Mouse (Mus musculus) cerebellum, adult (tissue): ENCODE data around the gene Tamm41.

Experiments
- ATAC-seq: cut with Nextera tagmentation; 2 replicates; pipeline ENCODE4 v1.9.2; 2017; ENCODE audit warnings: mild to moderate bottlenecking, moderate library complexity, mixed read lengths; ENCODE audit not compliant: insufficient number of reproducible peaks, low FRiP score, low TSS enrichment

Tamm41 gene

DNA sequence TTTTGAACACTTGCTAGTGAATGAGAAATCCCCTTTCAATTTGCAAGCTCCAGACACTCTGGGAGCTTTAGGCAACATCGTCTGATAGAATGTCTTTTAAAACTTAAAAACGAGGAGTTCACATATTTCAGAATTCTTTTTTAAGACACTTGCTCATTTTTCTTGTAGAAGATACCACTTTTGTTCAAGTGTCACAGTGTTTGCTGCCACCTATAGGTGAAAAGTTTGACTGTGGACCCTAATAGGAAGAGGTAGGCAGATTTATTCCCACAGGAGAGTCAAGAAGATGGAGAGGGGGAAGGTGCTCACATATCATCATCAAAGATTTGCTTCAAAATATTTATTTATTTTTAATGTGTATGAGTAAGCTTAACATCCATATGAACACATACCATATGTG is 8.4 kb downstream of the Tamm41 start:
- no peak for ATAC-seq

DNA sequence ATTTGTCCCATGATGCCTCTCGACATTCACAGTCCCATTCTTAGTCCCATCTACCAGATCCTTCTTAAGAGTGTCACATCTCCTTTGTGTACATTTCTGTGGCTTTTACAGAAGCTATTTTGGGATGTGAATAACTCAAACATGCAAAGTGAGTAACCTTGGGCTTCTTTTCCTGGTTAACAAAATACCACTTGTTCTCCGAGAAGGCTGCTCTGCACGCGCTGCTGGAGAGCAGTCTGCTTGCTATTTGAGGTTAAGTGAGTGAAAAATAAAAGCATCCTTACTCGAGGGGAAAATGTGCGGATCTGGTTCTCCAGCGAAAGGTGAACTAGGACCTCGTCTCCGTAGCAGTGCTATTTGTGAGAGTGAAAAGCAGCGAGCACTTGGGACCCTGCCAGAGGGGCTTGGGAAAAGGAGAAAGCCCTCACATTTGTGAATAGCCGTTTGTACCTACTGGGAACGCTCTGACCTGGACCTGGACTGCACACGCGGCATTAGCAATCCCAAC is 10.1 kb downstream of the Tamm41 start:
- no peak for ATAC-seq

DNA sequence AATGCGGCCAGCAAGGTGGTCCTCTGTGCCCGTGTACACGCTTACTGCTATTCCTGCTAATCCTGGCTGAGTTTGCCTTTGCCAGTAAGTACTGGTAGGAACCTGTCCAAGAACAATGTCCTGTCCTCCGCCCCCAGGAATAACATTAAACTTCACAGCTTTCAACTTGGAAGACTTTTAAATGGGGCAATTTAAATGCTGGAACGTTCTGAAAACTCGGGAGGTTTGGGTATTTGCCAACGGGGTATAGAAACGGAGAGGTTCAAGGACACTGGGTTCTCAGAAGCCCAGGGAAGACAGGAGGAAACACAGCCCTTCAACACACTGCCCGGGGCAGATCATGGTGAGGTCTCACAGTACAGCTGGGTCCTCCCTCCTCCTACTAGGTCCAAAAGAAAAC is 14.8 kb downstream of the Tamm41 start:
- no peak for ATAC-seq

DNA sequence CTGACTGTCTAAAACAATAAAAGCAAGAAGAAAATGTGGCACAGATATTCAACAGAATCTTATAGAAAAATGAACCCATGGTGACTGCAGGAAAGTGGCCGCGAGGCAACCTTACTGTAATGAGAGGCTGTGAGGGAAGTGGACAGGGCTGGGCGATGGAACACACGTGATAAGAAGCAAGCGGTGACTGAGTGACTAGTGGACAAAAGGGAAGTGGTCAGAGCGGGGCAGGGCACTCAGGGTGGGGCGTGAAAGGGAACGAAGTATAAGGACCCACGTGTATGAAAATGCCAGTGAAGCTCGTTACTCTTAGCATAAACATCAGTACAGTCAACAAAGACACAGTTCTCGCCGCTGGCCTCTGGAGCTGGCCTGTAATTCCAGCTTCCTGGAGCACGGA is 22.2 kb downstream of the Tamm41 start:
- ATAC-seq: no peak

DNA sequence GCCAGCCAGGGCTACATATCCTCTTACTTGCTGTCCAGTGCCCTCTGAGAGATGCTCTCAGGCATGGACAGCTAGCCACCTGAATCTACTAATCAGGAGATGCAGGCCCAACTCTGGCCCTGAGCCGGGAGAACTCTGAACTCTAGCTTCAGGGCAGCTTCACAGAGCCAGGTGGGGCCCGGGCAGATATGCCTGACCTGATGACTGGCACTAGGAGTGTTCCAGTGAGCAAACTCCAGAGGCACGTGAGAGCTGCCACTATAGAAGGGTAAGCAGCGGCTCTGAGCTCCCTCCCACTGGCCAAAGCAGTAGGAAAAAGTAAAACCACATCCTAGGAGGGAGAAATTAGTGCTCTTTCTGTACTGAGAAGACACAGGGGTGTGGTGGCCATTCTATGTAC is 24.1 kb downstream of the Tamm41 start:
- ATAC-seq: no peak

DNA sequence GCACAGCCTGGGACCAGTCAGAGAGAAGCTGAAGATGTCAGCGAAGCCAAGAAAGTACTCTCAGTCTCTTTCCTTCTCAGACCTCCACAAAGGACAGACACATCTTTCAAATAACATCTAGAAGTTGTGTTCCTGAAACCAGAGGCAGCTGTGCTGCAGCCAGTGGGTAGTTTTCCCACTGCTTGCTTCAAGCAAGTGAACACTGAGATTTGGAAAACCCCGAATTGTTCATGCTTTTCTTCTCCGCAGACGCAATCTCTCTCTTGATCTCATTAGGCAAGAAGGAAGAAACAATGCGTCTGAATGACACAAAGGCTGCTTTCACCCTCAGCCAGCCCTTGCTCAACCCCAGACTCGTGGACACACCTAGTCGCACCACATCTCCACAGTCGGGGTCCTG is 25.9 kb downstream of the Tamm41 start:
- no peak for ATAC-seq

DNA sequence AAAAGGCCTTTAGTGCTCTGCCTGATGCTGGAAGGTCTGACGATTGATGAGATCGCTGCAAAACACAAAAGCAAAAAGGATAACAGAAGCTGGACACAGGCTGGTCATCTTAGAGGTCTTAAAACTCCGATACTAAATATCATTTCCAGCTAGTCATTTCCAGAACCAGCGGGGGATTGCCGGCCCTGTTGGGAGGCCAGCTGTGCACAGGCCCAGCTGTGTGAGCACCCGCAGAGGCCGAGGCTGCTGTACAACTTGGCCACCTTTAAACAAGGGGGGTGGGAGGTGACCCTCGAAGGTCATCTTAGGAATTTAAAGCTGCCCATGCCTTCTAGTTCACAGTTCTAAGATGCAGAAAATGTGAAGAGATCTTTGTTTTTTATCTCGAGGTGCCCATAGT is 26.9 kb downstream of the Tamm41 start:
- no peak for ATAC-seq

DNA sequence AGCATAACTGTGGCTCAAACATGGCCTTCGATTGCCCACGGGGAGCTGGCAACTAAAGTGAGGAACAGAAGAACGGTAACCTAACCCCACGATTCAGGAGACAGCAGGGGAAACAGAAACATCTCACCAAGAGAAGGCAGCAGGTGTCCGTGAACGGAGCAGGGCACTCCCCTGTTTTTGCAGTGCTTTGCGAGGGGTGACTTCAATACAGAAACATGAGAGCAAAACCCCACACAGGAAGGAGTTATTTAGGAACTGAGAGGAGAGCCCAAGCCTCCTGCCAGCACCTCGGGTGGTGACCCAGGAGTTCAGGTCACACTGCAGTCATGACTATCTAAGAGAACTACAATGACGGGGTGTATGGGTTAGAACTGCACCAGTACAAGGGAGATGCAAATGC is 27.4 kb downstream of the Tamm41 start:
- no peak for ATAC-seq

DNA sequence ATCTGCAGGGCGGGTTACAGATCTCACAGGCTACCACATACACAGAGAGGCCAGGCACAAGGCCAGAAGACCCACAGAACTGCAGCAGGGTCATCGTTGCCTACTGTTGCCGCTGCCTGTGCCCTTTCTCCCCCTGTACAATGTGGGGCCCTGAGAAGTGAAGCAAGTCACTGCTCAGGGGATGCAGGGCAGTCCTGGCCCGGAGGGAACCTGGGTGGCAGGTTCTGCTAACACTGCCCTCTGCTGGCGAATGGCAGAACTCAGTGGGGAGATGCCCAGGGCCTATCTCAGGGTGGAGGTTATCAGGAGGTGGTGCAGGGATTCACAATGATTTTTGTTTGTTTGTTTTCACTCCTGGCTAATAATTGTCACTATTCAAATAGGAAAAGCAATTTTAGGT is 29.9 kb downstream of the Tamm41 start:
- ATAC-seq: peak; percentile 57; the same call in 1 of the 2 replicates

DNA sequence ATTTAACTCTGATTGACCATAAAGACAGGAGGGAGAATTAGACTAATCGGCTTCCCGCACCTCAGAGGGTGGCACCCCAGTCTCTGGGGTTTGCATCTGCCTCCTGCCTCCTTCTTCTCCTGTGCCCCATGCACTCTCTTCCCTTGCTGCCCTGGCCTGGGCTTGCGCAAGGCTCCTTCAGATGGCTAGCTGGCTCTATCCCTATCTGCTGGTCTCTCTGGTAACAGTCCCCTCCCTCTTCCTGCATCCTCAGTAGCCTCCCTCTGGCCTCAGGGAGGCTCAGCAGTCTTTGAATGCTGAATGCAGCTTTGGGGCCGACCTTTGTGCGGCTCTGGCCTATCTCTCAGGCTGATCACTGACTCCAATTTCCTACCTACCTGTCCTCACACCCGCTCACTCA is 30.7 kb downstream of the Tamm41 start:
- ATAC-seq: no peak

DNA sequence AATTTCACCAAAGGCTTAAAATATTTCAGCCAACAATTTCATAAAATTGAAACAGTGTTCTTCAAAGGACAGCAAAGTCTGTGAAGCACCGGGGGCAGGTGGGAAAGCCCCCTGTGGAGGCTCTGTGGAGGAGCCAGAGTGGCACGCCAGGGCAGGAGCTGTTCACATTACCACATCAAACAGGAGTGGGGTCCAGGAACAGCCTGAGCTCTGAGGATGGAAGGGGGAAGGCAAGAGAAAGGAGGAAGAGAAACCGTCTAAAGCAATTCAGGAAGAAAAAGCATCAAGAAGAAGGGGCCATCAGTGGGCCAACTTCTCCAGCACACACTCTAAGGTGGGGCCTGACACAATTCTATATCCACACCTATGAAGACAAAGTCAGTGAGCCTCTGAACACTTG is 31.6 kb downstream of the Tamm41 start:
- no peak for ATAC-seq

DNA sequence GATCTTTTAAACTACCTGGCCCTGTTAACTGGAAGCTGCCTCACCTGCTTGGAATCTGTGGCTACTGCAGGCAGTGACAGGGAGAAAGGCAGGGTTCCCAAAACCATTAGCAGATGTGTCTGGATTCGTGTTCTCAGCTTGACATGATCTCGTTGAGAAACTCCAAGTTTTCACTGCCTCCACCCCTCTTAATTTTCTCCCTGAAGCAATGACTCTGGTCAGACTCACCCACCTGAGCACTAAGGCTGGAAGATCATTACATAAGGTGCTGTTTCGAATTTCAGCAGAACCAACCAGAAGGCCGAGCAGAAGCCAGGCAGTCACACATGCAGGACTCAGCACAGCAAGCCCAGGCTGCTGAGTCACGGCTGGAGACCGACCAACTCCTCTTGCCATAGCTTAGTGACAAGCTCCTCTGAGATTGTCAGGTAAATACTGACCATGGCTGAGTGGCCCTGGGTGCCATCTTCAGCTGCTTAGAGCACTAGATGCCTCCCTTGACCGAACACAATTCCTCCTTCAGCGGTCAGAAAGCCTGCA is 32.3 kb downstream of the Tamm41 start:
- peak; percentile 70 for ATAC-seq

DNA sequence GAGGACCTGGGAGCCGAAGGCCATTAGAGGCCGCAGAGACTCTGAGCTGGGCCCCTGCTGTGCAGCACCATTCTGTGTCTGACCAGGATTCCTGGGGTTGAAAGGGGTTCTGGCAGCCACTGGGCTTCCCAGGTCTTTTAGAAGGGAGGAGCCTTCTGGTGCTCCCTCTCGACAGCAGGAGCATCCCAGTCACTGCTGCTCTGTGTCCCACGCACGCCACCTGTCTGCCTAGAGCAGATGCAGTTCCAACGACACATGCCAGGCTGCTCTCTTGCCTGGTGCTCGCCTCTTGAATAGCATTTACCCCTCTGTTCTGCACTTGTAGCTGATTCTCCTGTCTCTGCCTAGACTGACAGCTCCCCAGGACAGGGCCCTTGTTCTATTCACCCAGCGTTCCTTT is 33.0 kb downstream of the Tamm41 start:
- ATAC-seq: peak; percentile 67; the same call in 1 of the 2 replicates

DNA sequence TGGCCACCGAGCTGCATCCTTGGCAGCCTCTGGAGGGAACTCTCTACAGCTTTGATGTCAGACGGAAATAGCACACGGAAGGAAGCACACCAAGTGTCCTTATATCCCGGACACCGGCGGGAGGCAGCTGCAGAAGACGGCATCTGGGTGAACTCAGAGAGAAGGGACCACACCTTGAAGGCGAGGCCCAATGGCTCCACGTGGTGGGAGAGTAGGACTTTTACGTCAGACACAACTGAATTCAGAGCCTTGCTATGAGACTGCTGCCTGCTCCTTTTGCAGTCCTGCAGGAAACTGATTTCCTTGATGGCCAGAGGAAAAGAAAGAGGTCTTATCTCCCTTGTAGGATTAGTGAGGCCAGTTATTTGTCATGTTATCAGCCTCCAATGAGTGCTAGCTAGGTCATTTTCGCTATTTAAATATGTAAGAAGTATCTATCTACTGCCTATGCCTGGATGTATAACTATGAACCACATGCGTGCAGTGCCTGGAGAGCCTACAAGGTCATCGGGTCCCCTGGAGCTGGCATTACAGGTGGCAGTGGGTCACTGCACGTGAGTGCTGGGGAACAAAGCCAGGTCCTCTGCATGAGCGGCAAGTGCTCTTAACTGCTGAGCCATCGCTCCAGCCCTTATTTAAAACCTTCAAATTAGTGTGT is 39.2 kb downstream of the Tamm41 start:
- ATAC-seq: no peak

DNA sequence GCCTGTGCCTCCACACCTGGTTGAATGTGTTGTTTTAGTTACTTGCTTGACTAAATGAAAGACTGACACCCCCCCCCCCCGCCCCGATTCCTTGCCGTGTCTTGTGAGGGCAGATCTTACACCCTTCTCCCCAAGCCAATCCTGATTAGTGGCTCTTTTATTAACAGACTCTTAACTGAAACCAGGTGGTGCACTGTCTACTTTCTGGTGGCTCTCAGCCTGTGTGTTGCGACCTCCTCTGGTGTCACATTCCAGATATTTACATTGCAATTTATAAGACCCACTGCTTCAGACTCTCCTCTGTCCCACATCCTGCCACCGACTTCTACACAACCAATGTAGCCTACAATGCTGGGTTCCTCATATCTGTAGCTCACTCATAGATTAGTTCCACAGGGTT is 40.2 kb downstream of the Tamm41 start:
- ATAC-seq: no peak

DNA sequence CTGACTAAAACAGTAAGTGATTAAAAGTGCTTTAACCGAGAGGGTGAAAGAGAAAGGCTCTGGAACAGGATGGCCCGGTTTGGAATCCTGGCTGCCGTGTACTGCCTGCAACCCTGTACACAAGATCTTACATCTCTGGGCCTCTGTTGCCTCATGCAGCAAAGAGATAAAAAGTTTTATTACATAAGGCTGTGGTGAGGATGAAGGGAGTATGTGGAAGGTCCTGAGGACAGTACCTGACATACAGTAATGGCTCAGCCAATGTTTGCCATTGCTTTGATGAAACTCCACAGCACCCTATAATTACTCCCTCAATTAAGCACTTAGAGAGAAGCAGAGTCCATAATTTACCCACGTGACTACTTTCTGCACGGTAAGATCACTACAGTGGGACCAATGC is 40.8 kb downstream of the Tamm41 start:
- no peak for ATAC-seq

DNA sequence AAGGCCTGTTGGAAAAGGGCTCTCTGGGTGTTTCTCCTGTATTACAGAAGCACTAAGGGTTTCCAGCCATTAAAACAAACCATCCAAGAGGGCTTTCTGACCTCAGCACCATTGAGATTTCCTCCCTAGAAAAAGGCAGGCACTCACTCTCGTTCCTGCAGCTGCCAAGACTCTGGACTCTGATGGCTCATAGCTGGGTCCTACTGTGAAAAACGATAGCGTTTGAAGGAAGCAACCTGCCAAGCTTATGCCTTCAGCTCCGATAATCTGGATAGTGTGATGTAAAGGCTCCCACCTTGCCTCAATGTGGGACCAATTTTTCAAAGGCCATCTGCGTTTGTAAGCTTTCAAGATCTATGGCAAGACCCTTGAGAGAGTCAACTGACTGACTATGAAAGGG is 43.6 kb downstream of the Tamm41 start:
- ATAC-seq: no peak

DNA sequence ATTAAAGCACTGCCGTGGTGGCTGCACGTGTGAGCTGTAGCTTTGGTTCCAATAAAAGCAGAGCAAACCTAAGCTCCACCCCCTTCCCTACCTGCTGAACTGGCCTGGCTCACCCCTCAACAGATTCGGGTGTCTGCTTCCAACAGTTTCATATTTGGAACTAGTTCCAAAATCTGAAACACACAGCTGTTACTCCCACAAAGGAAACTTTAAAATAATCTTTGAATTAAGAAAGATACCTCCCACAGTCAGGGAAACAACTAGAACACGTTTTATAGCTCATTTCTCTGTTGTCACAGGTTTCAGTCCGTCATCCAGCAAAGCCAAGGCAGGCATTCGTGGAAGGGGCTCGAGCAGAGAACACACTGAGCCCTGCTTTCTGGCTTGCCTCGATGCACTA is 44.0 kb downstream of the Tamm41 start:
- ATAC-seq: no peak

DNA sequence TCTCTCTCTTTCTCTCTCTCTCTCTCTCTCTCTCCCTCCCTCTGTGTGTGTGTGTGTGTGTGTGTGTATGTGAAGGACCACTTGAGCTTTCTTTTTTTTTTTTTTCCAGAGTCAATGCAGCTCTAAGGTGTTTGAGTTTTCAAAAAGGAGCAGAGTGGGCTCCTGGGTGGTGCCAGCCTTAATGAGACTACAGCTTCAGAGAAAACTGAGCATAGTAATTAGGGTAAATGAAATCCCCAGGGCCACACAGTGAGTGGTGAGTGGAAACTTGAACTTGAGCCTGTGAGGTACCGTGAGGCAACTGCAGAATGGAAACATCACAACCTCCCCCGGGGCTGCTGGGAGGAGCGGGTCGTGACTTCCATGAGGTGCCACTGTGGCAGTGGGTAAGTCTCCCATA is 45.8 kb downstream of the Tamm41 start:
- no peak for ATAC-seq

DNA sequence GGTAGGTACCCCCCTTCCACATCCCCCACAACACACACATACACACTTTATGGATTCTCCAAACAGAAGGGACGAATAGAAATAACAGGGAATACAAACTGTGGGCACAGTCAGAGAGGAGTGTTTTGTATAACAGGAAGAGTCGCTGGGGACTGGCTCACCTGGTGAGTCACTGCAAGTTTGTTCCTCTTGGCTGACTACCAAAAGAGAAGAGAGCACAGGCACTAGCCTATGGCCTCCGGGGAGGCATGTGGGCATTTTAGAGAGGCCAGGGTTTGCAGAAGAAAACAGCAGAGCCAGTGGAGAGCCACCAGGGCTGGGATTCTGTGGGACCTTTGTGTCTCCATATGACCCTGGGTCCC is 49.1 kb downstream of the Tamm41 start:
- 0 out of 2 replicates have a peak, but pooled peaks have one; percentile 26 for ATAC-seq

DNA sequence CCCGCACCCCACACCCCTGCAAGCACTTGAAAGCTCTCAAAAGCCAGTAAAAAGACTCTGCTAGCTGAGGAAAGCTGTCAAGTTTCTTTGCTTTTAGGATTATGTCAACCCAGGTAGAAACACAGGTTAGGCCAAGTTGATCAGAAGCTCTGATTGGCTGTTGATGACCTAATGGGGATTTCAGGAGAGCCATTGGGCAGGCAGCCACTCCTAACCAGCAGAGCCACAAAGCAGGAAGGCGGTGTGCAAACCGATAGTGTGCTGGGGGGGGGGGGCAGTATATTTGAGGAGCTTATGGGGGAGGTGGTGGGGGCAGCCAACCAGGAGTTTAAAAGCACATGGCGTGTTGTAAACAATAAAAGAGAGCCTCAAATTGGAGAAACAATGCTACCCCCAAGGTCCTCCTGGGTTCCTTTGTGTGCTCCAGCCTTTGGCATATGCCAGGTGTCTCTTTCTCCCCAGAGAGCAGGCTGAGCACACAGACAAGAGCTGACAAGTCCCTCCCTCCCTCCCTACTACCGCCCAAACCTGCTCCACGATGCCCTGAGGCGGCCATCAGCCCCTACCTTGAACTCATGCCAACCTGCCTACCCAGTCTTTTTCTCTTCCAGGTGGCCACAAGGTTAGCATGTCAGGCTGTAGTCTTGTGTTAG is 49.6 kb downstream of the Tamm41 start:
- peak; percentile 49; the same call in 1 of the 2 replicates for ATAC-seq

DNA sequence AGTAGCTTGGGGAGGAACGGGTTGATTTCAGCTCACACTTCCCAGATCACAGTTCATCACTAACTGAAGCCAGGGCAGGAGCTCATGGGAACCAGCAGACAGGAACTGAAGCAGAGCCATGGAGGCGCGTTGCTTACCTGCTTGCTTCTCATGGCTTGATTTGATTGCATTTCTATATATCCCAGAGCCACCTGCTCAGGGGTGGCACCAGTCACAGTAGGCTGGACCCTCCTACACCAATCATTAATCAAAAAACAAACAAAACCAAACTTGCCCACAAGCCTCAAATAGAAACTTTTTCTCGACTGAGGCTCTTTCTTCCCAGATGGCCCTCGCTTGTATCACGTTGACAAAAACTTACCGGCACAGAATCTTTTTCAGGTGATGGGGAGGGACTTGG is 55.0 kb downstream of the Tamm41 start:
- no peak for ATAC-seq
